ENCODE assay signal across 24 mouse cellular contexts in the genomic region with DNA sequence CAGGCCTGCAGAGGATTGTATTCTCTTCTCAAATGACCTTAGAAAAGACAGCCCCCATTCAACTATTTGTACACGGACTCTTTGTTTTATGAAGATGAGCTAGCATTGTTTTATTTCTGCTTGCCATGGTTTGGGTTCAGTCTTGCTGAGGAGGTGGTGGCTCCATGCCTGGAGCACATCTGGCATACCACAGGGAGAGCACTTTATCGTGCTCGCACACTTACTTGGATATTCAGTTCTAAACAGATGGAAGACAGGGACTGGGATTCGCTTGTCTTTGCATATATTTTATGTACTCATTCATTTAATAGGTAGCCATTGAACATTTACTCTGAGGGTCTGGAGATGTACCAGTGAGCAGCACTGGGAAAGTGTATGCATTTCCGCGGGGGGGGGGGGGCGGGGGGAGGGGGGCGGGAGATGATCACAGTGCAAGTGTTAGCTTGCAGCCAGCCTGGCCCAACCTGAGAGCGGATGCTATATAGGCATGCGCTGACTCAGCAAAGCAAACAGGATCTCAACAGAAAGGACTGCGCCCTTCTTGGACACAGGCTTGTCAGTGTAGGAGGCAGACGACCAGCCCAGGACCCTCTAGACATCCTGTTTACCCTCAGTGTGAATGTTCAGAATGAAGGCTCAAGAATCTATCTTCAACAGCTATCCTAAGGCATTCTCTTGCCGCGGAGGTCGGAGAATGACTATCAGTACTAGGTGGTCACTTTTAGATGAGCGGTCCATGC. TPM values are rescaled to one million over a fixed set of nuclear protein-coding genes. Genes with fewer than 3 reads are reported as not detected.
DNase-seq lines count a peak whose midpoint lies in the region; ATAC-seq and TF ChIP-seq lines count a peak whose summit lies in the region.
"Had no signal": no experiment of that assay in that cellular context is flagged by ENCODE, and none has a peak within 500 bp of the region (broad histone marks: within the 10 kb centered on the region; RNA-seq: fewer than 3 reads in every experiment).

No protein-coding gene starts in this region.

- H3K4me2 ChIP-seq in hindbrain, embryonic 16.5 days (ENCODE audit: low read length), result no peak overlapping the region
- H3K4me2 ChIP-seq in hindbrain, embryonic 11.5 days (replicated peaks; ENCODE audit: low read depth, low read length), result no peak overlapping the region
- no peak overlapping the region for H3K4me2 ChIP-seq in neural tube, embryonic 14.5 days (ENCODE audit: low read depth, low read length)
- H3K4me2 ChIP-seq: forebrain, embryonic 13.5 days; heart, embryonic 13.5 days; hindbrain, embryonic 12.5 days had no signal

- in situ Hi-C loops in ES-E14 (cut with MboI; ENCODE audit: low sequenced_read_pairs in 2 of 2, unreplicated experiment in 2 of 2), result no loop called here

- H3K27me3 ChIP-seq in hindbrain, embryonic 16.5 days (replicated peaks; ENCODE audit: control insufficient read depth, insufficient read depth, low read length), result no peaks in the 10 kb centered on the region
- H3K27me3 ChIP-seq in hindbrain, embryonic 11.5 days (ENCODE audit: control insufficient read depth, insufficient read depth, low read length), result no peaks in the 10 kb centered on the region
- H3K27me3 ChIP-seq in neural tube, embryonic 14.5 days (ENCODE audit: control insufficient read depth, insufficient read depth, low read length), result no peaks in the 10 kb centered on the region
- H3K27me3 ChIP-seq: forebrain, embryonic 13.5 days; heart, embryonic 13.5 days; hindbrain, embryonic 12.5 days had no signal

- H3K27ac ChIP-seq in hindbrain, embryonic 16.5 days (ENCODE audit: low read depth, low read length), result no peak overlapping the region
- H3K27ac ChIP-seq in hindbrain, embryonic 11.5 days (ENCODE audit: low read depth, low read length), result no peak overlapping the region
- H3K27ac ChIP-seq in ES-E14 (ENCODE audit: insufficient read depth, low read depth, low read length, poor library complexity, severe bottlenecking), result no peak overlapping the region
- no peak overlapping the region for H3K27ac ChIP-seq in neural tube, embryonic 14.5 days (ENCODE audit: low read depth, low read length)
- H3K27ac ChIP-seq: embryonic facial prominence, embryonic 10.5 days; forebrain, embryonic 13.5 days; heart, embryonic 13.5 days; hindbrain, embryonic 12.5 days had no signal

- no peaks in the 10 kb centered on the region for H3K9me3 ChIP-seq in hindbrain, embryonic 16.5 days (ENCODE audit: control insufficient read depth, low read length)
- H3K9me3 ChIP-seq in hindbrain, embryonic 11.5 days (ENCODE audit: control insufficient read depth, low read length), result no peaks in the 10 kb centered on the region
- H3K9me3 ChIP-seq in ES-E14 (ENCODE audit: control insufficient read depth, insufficient read depth, low read depth, low read length), result no peaks in the 10 kb centered on the region
- H3K9me3 ChIP-seq in neural tube, embryonic 14.5 days (ENCODE audit: control insufficient read depth, low read length), result no peaks in the 10 kb centered on the region
- H3K9me3 ChIP-seq: embryonic facial prominence, embryonic 10.5 days; forebrain, embryonic 13.5 days; G1E; heart, embryonic 13.5 days; hindbrain, embryonic 12.5 days had no signal

- WGBS in hindbrain, embryonic 16.5 days, result 80% methylated on average over 16 of the region's 16 CpGs
- WGBS in hindbrain, embryonic 11.5 days, result 87% methylated on average over 13 of the region's 16 CpGs
- WGBS in neural tube, embryonic 14.5 days, result 77% methylated on average over 13 of the region's 16 CpGs

- H3K9ac ChIP-seq in hindbrain, embryonic 16.5 days (ENCODE audit: low read depth, low read length), result no peak overlapping the region
- no peak overlapping the region for H3K9ac ChIP-seq in hindbrain, embryonic 11.5 days (ENCODE audit: low read depth, low read length)
- no peak overlapping the region for H3K9ac ChIP-seq in ES-E14 (ENCODE audit: insufficient read depth, low read depth, low read length, poor library complexity, severe bottlenecking)
- no peak overlapping the region for H3K9ac ChIP-seq in neural tube, embryonic 14.5 days (replicated peaks; ENCODE audit: low read depth, low read length)
- H3K9ac ChIP-seq: forebrain, embryonic 13.5 days; heart, embryonic 13.5 days; hindbrain, embryonic 12.5 days had no signal

- no peak for DNase-seq in frontal cortex, postnatal 25 days (ENCODE audit: low spot score in 2 of 2)
- no peak for DNase-seq in hindbrain, embryonic 11.5 days (ENCODE audit: low spot score)
- DNase-seq in ES-E14 (ENCODE audit: low read depth, low spot score), result no peak
- DNase-seq in right cerebral cortex, postnatal 36 days (ENCODE audit: low spot score in 2 of 2), result no peak
- DNase-seq: adrenal gland, adult 8-10 months; cerebellum, adult 18-20 months; cerebellum, adult 9-11 months; cerebellum, postnatal 36 days; gastrocnemius, postnatal 14 days; heart, postnatal 36 days; kidney, adult 11 months had no signal

- H3K4me1 ChIP-seq in hindbrain, embryonic 16.5 days (ENCODE audit: control insufficient read depth, insufficient read depth, low read depth, low read length), result no peaks in the 10 kb centered on the region
- H3K4me1 ChIP-seq in hindbrain, embryonic 11.5 days (replicated peaks; ENCODE audit: control insufficient read depth, insufficient read depth, low read length), result no peaks in the 10 kb centered on the region; the same call in 1 of the 2 replicates
- H3K4me1 ChIP-seq in ES-E14 (ENCODE audit: control insufficient read depth in 2 of 2, insufficient read depth in 2 of 2, low read length in 2 of 2, poor library complexity in 1 of 2), result no peaks in the 10 kb centered on the region
- no peaks in the 10 kb centered on the region for H3K4me1 ChIP-seq in neural tube, embryonic 14.5 days (ENCODE audit: control insufficient read depth, insufficient read depth, low read length)
- H3K4me1 ChIP-seq: forebrain, embryonic 13.5 days; hindbrain, embryonic 12.5 days had no signal

- ATAC-seq in frontal cortex, adult (ENCODE audit: low TSS enrichment), result peak; percentile 86
- peak; percentile 70 for ATAC-seq in hindbrain, embryonic 16.5 days
- ATAC-seq in hindbrain, embryonic 11.5 days (ENCODE audit: low FRiP score), result no peak
- ATAC-seq in neural tube, embryonic 14.5 days (ENCODE audit: low read depth), result peak; percentile 66; the same call in 1 of the 2 replicates
- no peak for ATAC-seq in megakaryocyte-erythroid progenitor cell, adult 5-6 weeks (replicated peaks; ENCODE audit: low FRiP score, low TSS enrichment, poor library complexity, severe bottlenecking)
- ATAC-seq: forebrain, embryonic 13.5 days had no signal

- no peak overlapping the region for H3K4me3 ChIP-seq in hindbrain, embryonic 16.5 days (ENCODE audit: low read length)
- no peak overlapping the region for H3K4me3 ChIP-seq in hindbrain, embryonic 11.5 days (ENCODE audit: low read depth, low read length)
- no peak overlapping the region for H3K4me3 ChIP-seq in ES-E14 (ENCODE audit: insufficient read depth in 1 of 2, low read depth in 1 of 2, low read length in 2 of 2, poor library complexity in 1 of 2, severe bottlenecking in 1 of 2)
- no peak overlapping the region for H3K4me3 ChIP-seq in neural tube, embryonic 14.5 days (ENCODE audit: low read depth, low read length)
- H3K4me3 ChIP-seq: embryonic facial prominence, embryonic 10.5 days; forebrain, embryonic 13.5 days; heart, embryonic 13.5 days; hindbrain, embryonic 12.5 days had no signal

- H3K36me3 ChIP-seq in hindbrain, embryonic 16.5 days (ENCODE audit: control insufficient read depth, insufficient read depth, low read length), result no peaks in the 10 kb centered on the region
- H3K36me3 ChIP-seq in hindbrain, embryonic 11.5 days (ENCODE audit: control insufficient read depth, insufficient read depth, low read length), result no peaks in the 10 kb centered on the region
- H3K36me3 ChIP-seq in ES-E14 (ENCODE audit: control insufficient read depth, insufficient read depth, low read length, poor library complexity, severe bottlenecking), result no peaks in the 10 kb centered on the region
- H3K36me3 ChIP-seq in neural tube, embryonic 14.5 days (ENCODE audit: control insufficient read depth, insufficient read depth, low read length), result no peaks in the 10 kb centered on the region
- H3K36me3 ChIP-seq: embryonic facial prominence, embryonic 10.5 days; G1E; heart, embryonic 13.5 days; hindbrain, embryonic 12.5 days had no signal

TF ChIP-seq in ES-E14, 5 proteins besides CTCF, POLR2A, EP300 and RAD21:
- no peak for TF ChIP-seq ZC3H11A (IDR thresholded peaks at IDR 0.05; ENCODE audit: borderline replicate concordance, low read depth, low read length)
- TF ChIP-seq ZNF384 (IDR thresholded peaks at IDR 0.05; ENCODE audit: low read depth, low read length), result no peak
- TF ChIP-seq CHD2 (IDR thresholded peaks at IDR 0.05; ENCODE audit: low read depth, low read length), result no peak
- TF ChIP-seq MAFK (IDR thresholded peaks at IDR 0.05; ENCODE audit: insufficient read depth, low read depth, low read length), result peak; percentile 78
- no peak for TF ChIP-seq HCFC1 (IDR thresholded peaks at IDR 0.05; ENCODE audit: borderline replicate concordance, insufficient read depth, low read length)

RNA-seq across cellular contexts. Expression of gene Cc2d2b, which starts 35.5 kb away (rescaled TPM):
- 0.12 and 0.44 TPM in 2 replicates for polyA plus RNA-seq in hindbrain, embryonic 16.5 days (2015; fragmentation: Nextera tagmentation; extraction: Ambion mirVana)
- 0.20 and 0.61 TPM in 2 replicates for polyA plus RNA-seq in hindbrain, embryonic 11.5 days (2014; fragmentation: Nextera tagmentation; extraction: Ambion mirVana)
- 0.40 and 1.0 TPM in 2 replicates for total RNA-seq in ES-E14 (2012; rRNA removed)
- polyA plus RNA-seq in neural tube, embryonic 14.5 days (2014; fragmentation: Nextera tagmentation; extraction: Ambion mirVana), result 0.05 and 0.30 TPM in 2 replicates
- total RNA-seq in megakaryocyte-erythroid progenitor cell, adult 5-6 weeks (2014; fragmentation: Nextera tagmentation), result 1.6 TPM in 1 of 2 replicates, not detected in the other
- 3.3 and 11.4 TPM in 2 replicates for total RNA-seq in megakaryocyte-erythroid progenitor cell, adult 5-6 weeks (2017)
- total RNA-seq: adrenal gland, adult 8-10 months; gastrocnemius, adult 18-20 months; gastrocnemius, postnatal 14 days; heart, adult 8-10 months; heart, postnatal 36 days had no signal
- polyA plus RNA-seq: embryonic facial prominence, embryonic 14.5 days; heart, postnatal 0 days had no signal

Comparison
In these comparisons a context has a peak if more than half of its experiments do, and no peak if none do; other contexts are left out.
1. ATAC-seq: peak in frontal cortex, adult (single experiment), hindbrain, embryonic 16.5 days (single experiment) and neural tube, embryonic 14.5 days (single experiment); none in hindbrain, embryonic 11.5 days (single experiment) and megakaryocyte-erythroid progenitor cell, adult 5-6 weeks (single experiment).